Mouse (Mus musculus) heart, adult 2 months (tissue): ENCODE measurements around the gene Arl5c.

Source experiments
- CTCF ChIP-seq: fragments of 200-600 bp; IDR thresholded peaks from 2 replicates; pipeline ENCODE4 v1.8.1; 2022; ENCODE audit warnings: antibody characterized with exemption, mild to moderate bottlenecking, moderate library complexity
- EP300 ChIP-seq: fragments of 200-500 bp; IDR thresholded peaks from 2 replicates; pipeline ENCODE4 v1.6.1; 2011; ENCODE audit warnings: low read depth, low read length, control low read depth; ENCODE audit not compliant: insufficient read depth
- POLR2A ChIP-seq: fragments of 200-500 bp; IDR thresholded peaks from 2 replicates; pipeline ENCODE4 v1.6.1; 2011; ENCODE audit warnings: mild to moderate bottlenecking, low read depth, low read length, control low read depth; ENCODE audit not compliant: insufficient read depth

GRCm38 (mm10) chr11:98031443-98031770 is 35.4 kb upstream of the Arl5c start:
- TF ChIP-seq CTCF (peak; percentile 94), POLR2A (peak; percentile 43; the same call in 1 of the 2 replicates), EP300 (peak; percentile 75; the same call in 1 of the 2 replicates)
